Mouse (Mus musculus) cortical plate, adult 2 months (tissue): ENCODE results near the gene Foxf2.

Experiments
- CTCF ChIP-seq: fragments of 200-500 bp; IDR thresholded peaks from 2 replicates; pipeline ENCODE4 v1.5.1; 2011; ENCODE audit warnings: mild to moderate bottlenecking, control low read depth, low read length; ENCODE audit not compliant: insufficient read depth; ENCODE audit errors: extremely low read depth
- POLR2A ChIP-seq: fragments of 200-500 bp; IDR thresholded peaks from 2 replicates; pipeline ENCODE4 v1.6.1; 2011; ENCODE audit warnings: mild to moderate bottlenecking, low read length, control low read depth; ENCODE audit not compliant: insufficient read depth; ENCODE audit errors: extremely low read depth

DNA sequence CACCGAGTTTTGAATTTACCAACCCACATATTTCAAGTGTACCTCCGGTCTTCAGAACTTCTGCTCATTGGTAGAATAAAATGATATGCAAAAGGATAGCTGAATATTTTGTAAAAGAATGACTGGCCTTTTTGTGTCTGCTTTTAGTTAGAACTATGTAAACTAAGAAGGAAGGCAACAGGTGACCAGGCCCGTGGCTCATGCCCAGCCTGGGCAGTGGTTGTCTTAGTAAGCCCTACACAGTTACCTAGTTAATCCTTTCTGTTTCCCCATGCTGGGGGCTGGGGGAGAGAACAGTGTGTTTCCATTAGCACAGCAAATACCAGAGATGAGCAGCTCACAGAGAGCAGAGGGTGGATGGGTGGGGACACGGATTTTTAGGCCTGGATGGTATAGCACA lies 7.6 kb downstream of the Foxf2 start:
- TF ChIP-seq CTCF = no peak
- no peak for TF ChIP-seq POLR2A
